Mouse (Mus musculus) kidney, adult 8-10 months (tissue): Measurements from ENCODE around the gene Hectd4.
"Not testable (repeated sequence)": the region's sequence is repeated elsewhere in the genome, so short reads cannot be mapped to it uniquely, and the experiment has no call there.

ENCODE experiments used
- DNase-seq, 2 experiments: peaks; one replicate each; pipeline ENCODE4 v3.0.0; 2022

The Hectd4 gene

GRCm38 (mm10) chr5:121292309-121293165 lies 72.5 kb downstream of the Hectd4 start:
- DNase-seq: no peak

GRCm38 (mm10) chr5:121305009-121305408 lies 85.0 kb downstream of the Hectd4 start:
- DNase-seq: no peak

- DNase-seq: peak; percentile 64 to 73
Measured at GRCm38 (mm10) chr5:121307620-121308019, 87.6 kb downstream of the Hectd4 start.

GRCm38 (mm10) chr5:121311576-121311975 lies 91.6 kb downstream of the Hectd4 start:
- DNase-seq: no peak

- DNase-seq: no peak
Measured at GRCm38 (mm10) chr5:121313764-121314474, 93.9 kb downstream of the Hectd4 start.

- DNase-seq: no peak
Measured at GRCm38 (mm10) chr5:121326079-121326805, 106.2 kb downstream of the Hectd4 start.

- peak; percentile 19 to 29 for DNase-seq
Measured at GRCm38 (mm10) chr5:121329333-121330058, 109.5 kb downstream of the Hectd4 start.

GRCm38 (mm10) chr5:121330154-121330816 lies 110.3 kb downstream of the Hectd4 start:
- not testable (repeated sequence) for DNase-seq

- no peak for DNase-seq
Measured at GRCm38 (mm10) chr5:121331731-121332130, 111.7 kb downstream of the Hectd4 start.

GRCm38 (mm10) chr5:121333976-121334375 lies 114.0 kb downstream of the Hectd4 start:
- DNase-seq: peak; percentile 43 to 53

- no peak for DNase-seq
Measured at GRCm38 (mm10) chr5:121334454-121334853, 114.4 kb downstream of the Hectd4 start.

GRCm38 (mm10) chr5:121335426-121335825 lies 115.4 kb downstream of the Hectd4 start:
- no peak for DNase-seq

GRCm38 (mm10) chr5:121336009-121336408 lies 116.0 kb downstream of the Hectd4 start:
- DNase-seq: peak; percentile 13 to 33

GRCm38 (mm10) chr5:121336776-121337175 lies 116.8 kb downstream of the Hectd4 start:
- DNase-seq: peak; percentile 17 to 31

- DNase-seq: no peak
Measured at GRCm38 (mm10) chr5:121339507-121340230, 119.7 kb downstream of the Hectd4 start.

GRCm38 (mm10) chr5:121340965-121341473 lies 121.0 kb downstream of the Hectd4 start:
- DNase-seq: no peak

GRCm38 (mm10) chr5:121342490-121342889 lies 122.5 kb downstream of the Hectd4 start:
- DNase-seq: no peak

- no peak for DNase-seq
Measured at GRCm38 (mm10) chr5:121343997-121344396, 124.0 kb downstream of the Hectd4 start.

- DNase-seq: no peak
Measured at GRCm38 (mm10) chr5:121359229-121359628, 139.2 kb downstream of the Hectd4 start.

- DNase-seq: no peak
Measured at GRCm38 (mm10) chr5:121361696-121362095, 141.7 kb downstream of the Hectd4 start.

GRCm38 (mm10) chr5:121363441-121363840 lies 143.4 kb downstream of the Hectd4 start:
- DNase-seq: no peak
